Mouse (Mus musculus): Measurements from ENCODE around the gene Ksr1.

The Ksr1 gene

GRCm38 (mm10) chr11:79146331-79146767, at the start of gene Ksr1:
TSS of gene Ksr1 (minus strand) at chr11:79146407.
- peak; percentile 97 for DNase-seq (ENCODE audit: low read depth, low spot score)

GRCm38 (mm10) chr11:79192176-79192575, 46.0 kb upstream of the Ksr1 start:
- peak; percentile 75 for DNase-seq (ENCODE audit: low read depth, low spot score)

DNA sequence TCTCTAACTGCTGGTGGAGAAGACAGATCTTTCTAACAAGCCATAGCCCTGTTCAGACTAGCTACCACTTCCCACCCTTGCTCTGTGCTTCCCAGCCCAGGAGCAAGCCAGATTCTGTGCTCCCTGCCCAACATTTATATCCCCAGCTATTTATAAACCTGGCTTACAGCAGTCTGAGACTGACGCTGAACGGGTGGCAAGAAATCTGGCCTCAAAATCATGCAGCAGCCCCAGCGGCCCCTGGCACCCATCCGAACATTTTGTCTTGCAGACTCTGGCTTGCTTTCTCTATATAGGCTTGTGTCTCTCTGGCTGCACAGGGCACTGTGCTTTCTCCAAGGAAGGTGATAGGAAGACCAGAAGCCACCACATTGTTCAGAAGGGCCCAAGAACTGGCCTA, 45.0 kb upstream of the Ksr1 start:
- no peak for DNase-seq (ENCODE audit: low read depth, low spot score)

DNA sequence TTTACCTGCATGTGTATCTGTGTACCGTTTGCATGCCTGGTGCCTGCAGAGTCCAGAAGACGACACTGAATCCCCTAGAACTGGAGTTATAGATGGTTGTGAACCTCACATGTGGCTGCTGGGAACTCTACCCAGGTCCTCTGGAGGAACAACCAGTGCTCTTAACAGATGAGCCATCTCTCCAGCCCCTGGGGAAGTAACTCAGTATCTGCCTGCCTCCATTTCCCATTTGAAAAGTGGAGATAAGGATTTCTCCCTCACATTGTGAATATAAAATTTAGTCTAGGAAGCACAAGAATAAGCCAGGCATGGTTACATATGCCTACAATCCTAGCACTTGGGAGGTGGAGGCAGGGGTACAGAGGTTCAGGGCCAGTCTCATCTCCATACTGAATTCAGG, 44.0 kb upstream of the Ksr1 start:
- no peak for DNase-seq (ENCODE audit: low read depth, low spot score)

DNA sequence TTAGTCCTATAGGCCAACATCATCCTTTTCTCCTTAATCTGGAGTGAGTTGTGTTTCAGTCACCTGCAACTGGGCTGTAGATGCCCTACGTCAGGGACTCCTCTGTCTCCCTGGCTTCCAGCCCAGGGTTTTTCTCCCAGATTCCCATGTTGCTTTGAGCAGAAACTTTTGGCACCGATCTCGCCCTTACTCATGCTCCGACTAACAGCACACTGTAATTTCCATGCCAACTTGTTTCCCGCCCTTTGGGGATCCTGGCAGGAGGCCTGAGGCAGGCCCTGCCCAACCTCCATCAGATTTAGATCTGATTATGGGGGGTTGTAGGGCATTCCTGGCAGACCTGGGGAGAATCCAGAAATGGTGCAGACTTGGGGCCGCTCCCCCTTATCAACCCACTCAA, 42.0 kb upstream of the Ksr1 start:
- no peak for DNase-seq (ENCODE audit: low read depth, low spot score)

DNA sequence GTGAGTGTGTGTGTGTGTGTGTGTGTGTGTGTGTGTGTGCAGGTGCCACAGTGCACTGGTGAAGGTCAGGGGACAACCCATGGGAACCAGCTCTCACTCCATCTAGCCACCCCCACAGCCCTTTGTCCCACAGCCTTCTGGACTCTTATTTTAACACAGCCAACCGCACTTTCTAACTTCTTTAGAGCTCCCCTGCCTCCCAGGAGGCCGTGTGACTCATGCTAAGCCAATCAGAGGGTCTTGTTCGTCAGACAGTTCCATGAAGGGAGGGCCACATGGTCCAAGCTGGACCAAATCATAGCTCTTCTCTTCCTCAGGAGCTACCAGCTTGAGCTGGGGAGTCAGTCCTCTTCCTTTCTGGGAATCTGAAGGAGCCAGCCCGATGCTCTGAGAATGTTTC, 41.1 kb upstream of the Ksr1 start:
- no peak for DNase-seq (ENCODE audit: low read depth, low spot score)

- DNase-seq (ENCODE audit: low read depth, low spot score): no peak
These were observed 39.5 kb upstream of the Ksr1 start for GRCm38 (mm10) chr11:79185683-79186082.

GRCm38 (mm10) chr11:79184126-79184888, 38.1 kb upstream of the Ksr1 start:
- peak; percentile 31 for DNase-seq (ENCODE audit: low read depth, low spot score)

DNA sequence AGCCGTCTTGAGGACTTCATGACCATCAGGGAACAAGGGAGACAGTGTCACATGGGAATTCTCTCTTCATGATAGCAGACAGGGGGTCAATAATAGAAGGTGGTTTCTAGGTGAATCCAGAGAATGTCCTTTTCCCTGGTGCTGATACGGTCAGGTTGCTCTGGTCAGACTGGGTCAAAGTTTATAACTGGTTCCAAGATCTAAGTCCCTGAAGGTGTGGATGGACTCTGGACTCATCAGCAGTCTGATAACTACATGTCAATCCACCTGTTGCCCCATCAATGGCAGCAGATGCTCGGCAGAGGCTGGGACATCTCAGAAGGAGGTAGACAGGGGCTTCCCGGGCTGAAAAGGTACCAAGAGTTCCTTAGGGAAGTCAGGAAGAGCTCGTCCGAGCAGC, 37.2 kb upstream of the Ksr1 start:
- no peak for DNase-seq (ENCODE audit: low read depth, low spot score)

DNA sequence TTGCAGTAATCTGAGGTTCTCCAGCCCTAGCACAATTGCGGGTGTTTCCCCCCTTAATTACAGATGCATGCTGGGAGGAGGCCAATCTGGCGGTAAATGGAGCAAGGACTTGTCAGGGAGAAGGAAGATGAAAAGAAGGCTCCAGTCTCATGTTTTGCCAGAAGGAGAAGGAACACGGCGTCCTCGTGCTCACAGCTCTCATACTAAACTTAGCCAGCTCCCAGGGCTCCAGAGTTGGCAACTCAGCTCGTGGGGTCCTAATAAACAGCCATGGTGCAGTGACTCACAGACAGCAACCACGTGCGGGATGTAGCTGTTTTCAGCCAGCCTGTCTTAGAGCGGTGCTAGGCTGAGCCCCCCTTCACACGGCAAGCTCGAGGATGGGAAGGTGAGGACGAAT, 36.7 kb upstream of the Ksr1 start:
- DNase-seq (ENCODE audit: low read depth, low spot score): no peak

GRCm38 (mm10) chr11:79181914-79182313, 35.7 kb upstream of the Ksr1 start:
- no peak for DNase-seq (ENCODE audit: low read depth, low spot score)

- no peak for DNase-seq (ENCODE audit: low read depth, low spot score)
These were observed 30.5 kb upstream of the Ksr1 start for GRCm38 (mm10) chr11:79176687-79177086.

- no peak for DNase-seq (ENCODE audit: low read depth, low spot score)
These were observed 25.8 kb upstream of the Ksr1 start for GRCm38 (mm10) chr11:79172054-79172453.

DNA sequence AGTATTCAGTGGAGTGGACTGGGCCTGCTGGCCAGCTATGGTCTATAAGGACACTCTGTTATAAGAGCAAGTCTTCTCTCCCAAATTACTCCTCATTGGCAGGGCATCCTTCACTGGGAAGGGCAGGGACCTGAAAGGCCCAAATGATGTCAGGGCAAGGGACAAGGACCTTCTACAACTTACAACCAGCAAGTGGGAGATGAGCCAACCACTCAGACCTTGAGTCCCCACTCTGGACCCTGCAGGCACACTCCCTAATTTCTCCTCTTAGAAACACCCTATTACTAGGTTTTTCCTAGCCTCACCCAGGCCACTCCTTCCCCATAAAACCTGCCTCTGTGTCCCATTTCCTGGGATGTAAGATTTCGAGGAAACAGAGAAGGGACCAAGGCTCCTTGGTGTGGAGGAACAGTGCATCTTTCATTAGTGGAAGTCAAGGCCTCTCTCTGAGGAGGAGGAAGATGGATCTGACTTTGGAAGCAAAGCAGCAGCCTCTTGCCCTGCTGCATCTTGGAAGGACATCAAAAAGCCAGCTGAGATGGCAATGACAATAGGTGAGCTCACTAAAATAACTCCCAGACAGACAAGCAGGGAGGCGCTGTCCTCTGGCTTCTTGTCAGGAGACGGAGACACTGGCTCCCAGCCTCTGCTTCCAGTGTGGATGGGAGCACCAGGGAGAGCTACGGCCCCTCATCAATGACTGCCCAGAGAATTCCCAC, 20.5 kb upstream of the Ksr1 start:
- DNase-seq (ENCODE audit: low read depth, low spot score): no peak

DNA sequence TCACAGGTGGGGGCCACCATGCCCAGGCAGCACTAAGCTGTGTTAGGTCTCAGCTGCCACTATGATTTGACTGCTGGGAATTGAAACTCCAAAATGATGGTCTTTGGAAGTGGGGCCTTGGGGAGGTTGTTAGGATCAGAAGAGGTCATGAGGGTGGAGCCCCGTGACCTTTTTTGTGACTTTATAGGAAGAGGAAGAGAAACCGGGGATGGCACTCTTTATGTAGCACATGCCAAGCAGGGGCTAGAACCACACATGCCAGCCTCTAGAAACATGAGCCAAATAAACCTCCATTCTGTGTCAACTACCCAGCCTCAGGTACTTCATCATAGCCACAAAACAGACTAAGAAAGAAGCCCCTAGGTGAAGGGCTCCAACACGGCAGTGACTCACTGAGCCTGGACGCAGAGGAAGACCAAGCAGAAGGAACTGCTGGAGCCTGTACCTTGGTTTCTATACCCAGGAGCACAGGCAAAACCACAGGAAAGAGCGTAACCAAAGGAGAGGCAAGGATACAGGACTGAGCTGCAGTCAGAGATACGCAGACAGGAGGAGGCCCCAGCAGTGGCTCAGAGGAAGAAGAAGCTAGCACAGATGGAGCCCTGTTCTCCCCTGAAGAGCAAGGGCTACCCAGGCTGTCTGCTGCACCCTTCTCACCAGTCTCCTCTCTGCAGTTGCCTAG, 15.0 kb upstream of the Ksr1 start:
- no peak for DNase-seq (ENCODE audit: low read depth, low spot score)

DNA sequence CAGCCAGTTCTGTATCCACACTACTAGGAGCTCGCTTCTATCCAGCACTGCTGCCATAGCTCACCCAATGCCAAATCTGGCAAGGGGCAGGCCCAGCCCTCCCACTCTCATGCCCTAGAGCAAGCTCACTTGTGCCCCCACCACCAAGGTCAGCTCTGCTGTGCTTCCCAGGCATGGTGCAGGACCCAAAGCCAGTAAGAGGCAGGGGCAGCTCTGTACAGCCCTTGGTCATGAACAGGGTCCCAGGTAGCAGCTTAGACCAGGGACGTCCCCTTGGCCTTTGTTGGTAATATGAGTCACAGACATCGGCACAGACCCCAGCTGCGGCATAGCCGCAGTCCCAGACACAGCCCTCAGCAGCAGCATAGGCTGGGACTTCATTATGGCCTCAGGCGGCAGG, 13.9 kb upstream of the Ksr1 start:
- DNase-seq (ENCODE audit: low read depth, low spot score): no peak

- DNase-seq (ENCODE audit: low read depth, low spot score): no peak
These were observed 11.5 kb upstream of the Ksr1 start for GRCm38 (mm10) chr11:79157729-79158128.

GRCm38 (mm10) chr11:79155348-79155747, 9.1 kb upstream of the Ksr1 start:
- peak; percentile 35 for DNase-seq (ENCODE audit: low read depth, low spot score)

- DNase-seq (ENCODE audit: low read depth, low spot score): no peak
These were observed 6.5 kb upstream of the Ksr1 start for GRCm38 (mm10) chr11:79152696-79153095.

DNA sequence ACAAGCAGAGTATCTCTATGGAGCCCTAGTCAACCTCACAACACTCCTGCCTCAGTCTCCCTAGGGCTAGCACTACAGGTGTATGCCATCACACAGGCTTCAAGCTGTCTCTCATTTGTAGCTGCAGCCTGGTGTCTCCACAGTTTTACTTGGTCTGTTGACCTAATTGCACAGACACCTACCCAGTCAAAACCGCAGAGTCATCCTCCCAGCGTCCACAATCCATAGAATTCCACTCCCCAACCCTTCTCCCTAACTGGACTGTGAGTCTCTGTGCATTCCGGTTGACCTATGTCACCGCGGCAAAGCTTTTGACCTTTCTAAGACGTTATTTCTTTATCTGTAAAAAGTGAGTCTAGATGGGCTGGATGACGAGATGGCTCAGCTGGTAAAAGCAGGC, 5.7 kb upstream of the Ksr1 start:
- peak; percentile 57 for DNase-seq (ENCODE audit: low read depth, low spot score)

GRCm38 (mm10) chr11:79150301-79150700, 4.1 kb upstream of the Ksr1 start:
- DNase-seq (ENCODE audit: low read depth, low spot score): peak; percentile 82

DNA sequence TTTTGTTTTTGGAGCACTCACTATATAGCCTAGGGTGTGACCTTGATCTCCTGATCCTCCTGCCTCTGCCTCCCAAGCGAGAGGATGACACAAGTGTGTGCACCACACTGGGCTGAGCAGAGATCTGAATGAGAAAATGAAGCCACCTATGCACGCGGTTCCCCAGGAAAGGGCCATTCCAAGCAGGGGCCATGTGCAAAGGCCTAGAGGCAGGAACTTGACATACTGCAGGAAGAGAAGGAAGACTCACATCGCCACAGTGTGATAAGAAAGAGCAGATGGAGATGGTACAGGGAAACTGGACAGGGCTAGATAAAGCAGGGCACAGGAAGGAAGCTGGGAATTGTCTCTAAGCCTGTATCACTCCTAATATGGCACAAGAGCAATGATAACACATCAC, 3.1 kb upstream of the Ksr1 start:
- no peak for DNase-seq (ENCODE audit: low read depth, low spot score)

GRCm38 (mm10) chr11:79148783-79149182, 2.6 kb upstream of the Ksr1 start:
- DNase-seq (ENCODE audit: low read depth, low spot score): no peak
